Mouse (Mus musculus) limb, embryonic 14.5 days (tissue): ENCODE results near the gene Hdac5. TPM values are rescaled to one million over a fixed set of nuclear protein-coding genes. Genes with fewer than 3 reads are reported as not detected.
A peak's percentile ranks its signal among the peaks of the same experiment; 100 is the strongest.
"Not testable (repeated sequence)": the region's sequence is repeated elsewhere in the genome, so short reads cannot be mapped to it uniquely, and the experiment has no call there.

Source experiments
- ATAC-seq: fragments of 200-750 bp; cut with Nextera tagmentation; 2 replicates; pipeline ENCODE4 v1.8.0; 2017; ENCODE audit warnings: low read depth, moderate number of reproducible peaks, moderate TSS enrichment; ENCODE audit not compliant: low FRiP score
- DNase-seq: peaks from one replicate; pipeline ENCODE4 v3.0.0-alpha.2; 2015; ENCODE audit warnings: low spot score
- H3K27ac ChIP-seq: fragments of 300-500 bp; sonication (generic); replicated peaks from 2 replicates; pipeline ENCODE4 v1.5.1; 2014; ENCODE audit warnings: low read depth, mild to moderate bottlenecking, low read length, moderate library complexity, mixed read lengths
- H3K27me3 ChIP-seq: fragments of 300-500 bp; sonication (generic); 2 replicates; pipeline ENCODE4 v1.6.1; 2014; ENCODE audit warnings: low read length, mixed read lengths; ENCODE audit not compliant: control insufficient read depth, insufficient read depth
- H3K36me3 ChIP-seq: fragments of 300-500 bp; sonication (generic); 2 replicates; pipeline ENCODE4 v1.6.1; 2014; ENCODE audit warnings: mild to moderate bottlenecking, low read length, moderate library complexity, mixed read lengths; ENCODE audit not compliant: control insufficient read depth, insufficient read depth
- H3K4me1 ChIP-seq: fragments of 300-500 bp; sonication (generic); 2 replicates; pipeline ENCODE4 v1.6.1; 2014; ENCODE audit warnings: antibody characterized with exemption, low read length, mixed read lengths; ENCODE audit not compliant: control insufficient read depth, insufficient read depth
- H3K4me2 ChIP-seq: fragments of 300-500 bp; sonication (generic); replicated peaks from 2 replicates; pipeline ENCODE4 v1.6.1; 2014; ENCODE audit warnings: low read depth, mild to moderate bottlenecking, low read length, moderate library complexity; ENCODE audit not compliant: severe bottlenecking
- H3K4me3 ChIP-seq: fragments of 300-500 bp; sonication (generic); replicated peaks from 2 replicates; pipeline ENCODE4 v1.5.1; 2014; ENCODE audit warnings: low read length
- H3K9ac ChIP-seq: fragments of 300-500 bp; sonication (generic); 2 replicates; pipeline ENCODE4 v1.6.1; 2014; ENCODE audit warnings: mild to moderate bottlenecking, low read depth, low read length, moderate library complexity; ENCODE audit not compliant: severe bottlenecking
- H3K9me3 ChIP-seq: fragments of 300-500 bp; sonication (generic); 2 replicates; pipeline ENCODE4 v1.6.1; 2016; ENCODE audit warnings: low read length; ENCODE audit not compliant: control insufficient read depth
- POLR2A ChIP-seq: fragments of 200-500 bp; IDR thresholded peaks from 2 replicates; pipeline ENCODE4 v1.8.0; 2012; ENCODE audit warnings: inconsistent platforms, mild to moderate bottlenecking, moderate library complexity, borderline replicate concordance; ENCODE audit not compliant: insufficient read depth, insufficient read length; ENCODE audit errors: extremely low read depth
- WGBS: fragments of 180-500 bp; shearing (Covaris S2); extraction: QIAGEN DNeasy Blood & Tissue Kit; methylation state at CpG from one replicate; pipeline ENCODE4 v1.1.7; 2014; 5-methylcytosine and 5-hydroxymethylcytosine counted together
- polyA plus RNA-seq, 2 experiments: library from polyadenylated mRNA; depleted of rRNA in 1 of 2; stranded (reverse) in 1 of 2; unstranded in 1 of 2; fragments of >200 nt; fragmentation: Nextera tagmentation in 1 of 2; extraction: Ambion mirVana in 1 of 2; gene quantifications; 2 replicates each; pipeline versions ENCODE4 v1.2.1 to v1.2.3; 2012 to 2014

Gene Hdac5
- polyA plus RNA-seq, 2 experiments = 46.7 to 86.2 TPM

GRCm38 (mm10) chr11:102159781-102160180 lies 70.2 kb downstream of the Hdac5 start:
- no peaks in the 10 kb centered on the region for H3K9me3 ChIP-seq
- no peaks in the 10 kb centered on the region for H3K27me3 ChIP-seq
- no peak for TF ChIP-seq POLR2A
- H3K9ac ChIP-seq = no peak overlapping the region
- DNase-seq (no peak), ATAC-seq (no peak)
- 77% methylated on average over 5 of the region's 5 CpGs for WGBS
- peaks cover 37% of the 10 kb centered on the region for H3K36me3 ChIP-seq
- H3K4me2 ChIP-seq = no peak overlapping the region
- H3K4me1 ChIP-seq = peaks cover 5% of the 10 kb centered on the region; the same call in 1 of the 2 replicates
- H3K27ac ChIP-seq = no peak overlapping the region
- no peak overlapping the region for H3K4me3 ChIP-seq

GRCm38 (mm10) chr11:102158024-102158423 lies 71.9 kb downstream of the Hdac5 start:
- 69% methylated on average over 2 of the region's 2 CpGs for WGBS
- H3K27ac ChIP-seq, H3K9me3 ChIP-seq, H3K4me2 ChIP-seq, H3K27me3 ChIP-seq, H3K9ac ChIP-seq, ATAC-seq, DNase-seq, H3K4me3 ChIP-seq, H3K4me1 ChIP-seq: not testable (repeated sequence)
- H3K36me3 ChIP-seq = peaks cover 35% of the 10 kb centered on the region

- WGBS = 2% methylated on average over 1 of the region's 1 CpGs
- peak overlapping the region; percentile 72 for H3K4me3 ChIP-seq
- peaks cover 5% of the 10 kb centered on the region; the same call in 1 of the 2 replicates for H3K4me1 ChIP-seq
- peaks cover 34% of the 10 kb centered on the region for H3K36me3 ChIP-seq
- TF ChIP-seq POLR2A = no peak
- ATAC-seq (no peak), DNase-seq (no peak)
- no peak overlapping the region for H3K27ac ChIP-seq
- H3K9me3 ChIP-seq = no peaks in the 10 kb centered on the region
- H3K4me2 ChIP-seq = no peak overlapping the region
- no peaks in the 10 kb centered on the region for H3K27me3 ChIP-seq
- no peak overlapping the region for H3K9ac ChIP-seq
Measured at GRCm38 (mm10) chr11:102156786-102157089, 73.2 kb downstream of the Hdac5 start.

GRCm38 (mm10) chr11:102156039-102156785 lies 73.8 kb downstream of the Hdac5 start, which contains the start of gene Tmem101:
Gene Tmem101 (minus strand): TSS chr11:102156404.
- peak; percentile 92 for DNase-seq
- Histone ChIP-seq H3K9ac (peak within 1 kb of the TSS; percentile 70), H3K4me2 (peak within 1 kb of the TSS; percentile 84), H3K4me1 (peaks cover 5% of the 10 kb centered on the region; the same call in 1 of the 2 replicates), H3K27ac (peak within 1 kb of the TSS; percentile 67; the same call in 1 of the 2 replicates), H3K9me3 (no peaks in the 10 kb centered on the region), H3K27me3 (no peaks in the 10 kb centered on the region), H3K36me3 (peaks cover 29% of the 10 kb centered on the region), H3K4me3 (peak within 1 kb of the TSS; percentile 72)
- peak; percentile 38; the same call in 1 of the 2 replicates for TF ChIP-seq POLR2A
- WGBS = under 1% methylated on average over 37 of the region's 37 CpGs
- peak; percentile 87 for ATAC-seq

GRCm38 (mm10) chr11:102147213-102147989 lies 82.6 kb downstream of the Hdac5 start:
- DNase-seq (no peak), ATAC-seq (no peak)
- no peaks in the 10 kb centered on the region for H3K9me3 ChIP-seq
- H3K4me3 ChIP-seq = peak overlapping the region; percentile 11; the same call in 1 of the 2 replicates
- no peak for TF ChIP-seq POLR2A
- H3K4me2 ChIP-seq = peak overlapping the region; percentile 19; the same call in 1 of the 2 replicates
- H3K27me3 ChIP-seq = peaks cover 58% of the 10 kb centered on the region
- no peak overlapping the region for H3K9ac ChIP-seq
- no peak overlapping the region for H3K27ac ChIP-seq
- H3K4me1 ChIP-seq = peaks cover 12% of the 10 kb centered on the region
- H3K36me3 ChIP-seq = peaks cover 3% of the 10 kb centered on the region; the same call in 1 of the 2 replicates
- 10% methylated on average over 34 of the region's 34 CpGs for WGBS
